Mouse (Mus musculus) adrenal gland, postnatal 14 days (tissue): ENCODE results near the gene Samd4b. TPM values are rescaled to one million over a fixed set of nuclear protein-coding genes. Genes with fewer than 3 reads are reported as not detected.
"Not testable (repeated sequence)": the region's sequence is repeated elsewhere in the genome, so short reads cannot be mapped to it uniquely, and the experiment has no call there.

Source experiments
- DNase-seq: peaks from one replicate; pipeline ENCODE4 v3.0.0; 2021; ENCODE audit warnings: mixed read lengths
- long read RNA-seq, 2 experiments: library from polyadenylated mRNA; stranded (forward); transcript quantifications; one replicate each; pipeline ENCODE4 v2.0.0; 2021
- total RNA-seq: library from RNA; stranded (reverse); gene quantifications from 2 replicates; pipeline ENCODE4 v1.2.3, GENCODE M21; 2021

Samd4b gene
- total RNA-seq, result 52.3 and 56.3 TPM in 2 replicates
- long read RNA-seq, experiment 1, full-length matches to known transcripts, result 6 of 22 reads
- long read RNA-seq, experiment 1, partial matches to known transcripts, result 5 of 22 reads
- long read RNA-seq, experiment 1, other reads (novel, unspliced or antisense), result 11 of 22 reads
- long read RNA-seq, experiment 2, full-length matches to known transcripts, result 7 of 27 reads
- long read RNA-seq, experiment 2, partial matches to known transcripts, result 8 of 27 reads
- long read RNA-seq, experiment 2, other reads (novel, unspliced or antisense), result 12 of 27 reads

- DNase-seq, result peak; percentile 100
Measured at GRCm38 (mm10) chr7:28597642-28598446, at the start of gene Samd4b, which contains the start of gene Pak4. TSS of gene Samd4b (minus strand) at chr7:28598144. TSS of gene Pak4 (minus strand) at chr7:28598185.

GRCm38 (mm10) chr7:28647016-28647415 lies 49.1 kb upstream of the Samd4b start:
- DNase-seq, result no peak

- DNase-seq, result no peak
Measured at GRCm38 (mm10) chr7:28645947-28646475, 48.1 kb upstream of the Samd4b start.

- no peak for DNase-seq
Measured at GRCm38 (mm10) chr7:28645366-28645765, 47.4 kb upstream of the Samd4b start.

GRCm38 (mm10) chr7:28641546-28641945 lies 43.6 kb upstream of the Samd4b start:
- DNase-seq, result no peak

GRCm38 (mm10) chr7:28637511-28637910 lies 39.6 kb upstream of the Samd4b start:
- peak; percentile 45 for DNase-seq

- no peak for DNase-seq
Measured at GRCm38 (mm10) chr7:28634128-28634527, 36.2 kb upstream of the Samd4b start.

GRCm38 (mm10) chr7:28631073-28631472 lies 33.1 kb upstream of the Samd4b start, which contains the start of gene Acp7:
TSS of gene Acp7 (minus strand) at chr7:28631332.
- DNase-seq, result no peak

- DNase-seq, result no peak
Measured at GRCm38 (mm10) chr7:28624791-28625190, 26.8 kb upstream of the Samd4b start.

GRCm38 (mm10) chr7:28619098-28619715 lies 21.3 kb upstream of the Samd4b start:
- no peak for DNase-seq

GRCm38 (mm10) chr7:28605951-28606350 lies 8.0 kb upstream of the Samd4b start:
- DNase-seq, result peak; percentile 53

GRCm38 (mm10) chr7:28603788-28604187 lies 5.8 kb upstream of the Samd4b start:
- not testable (repeated sequence) for DNase-seq

- no peak for DNase-seq
Measured at GRCm38 (mm10) chr7:28603136-28603535, 5.2 kb upstream of the Samd4b start.

GRCm38 (mm10) chr7:28601668-28602067 lies 3.7 kb upstream of the Samd4b start:
- DNase-seq, result peak; percentile 68

- peak; percentile 86 for DNase-seq
Measured at GRCm38 (mm10) chr7:28601029-28601428, 3.1 kb upstream of the Samd4b start.

- DNase-seq, result no peak
Measured at GRCm38 (mm10) chr7:28598951-28599350, 1.0 kb upstream of the Samd4b start.

- DNase-seq, result no peak
Measured at GRCm38 (mm10) chr7:28597277-28597570, 720 bp downstream of the Samd4b start.

GRCm38 (mm10) chr7:28596436-28597276 lies 1.3 kb downstream of the Samd4b start:
- DNase-seq, result peak; percentile 79

GRCm38 (mm10) chr7:28595751-28596435 lies 2.1 kb downstream of the Samd4b start:
- DNase-seq, result peak; percentile 83

- DNase-seq, result peak; percentile 72
Measured at GRCm38 (mm10) chr7:28593206-28594111, 4.5 kb downstream of the Samd4b start.
